Mouse (Mus musculus): ENCODE results near the gene Tent4a. TPM values are rescaled to one million over a fixed set of nuclear protein-coding genes. Genes with fewer than 3 reads are reported as not detected.

The Tent4a gene
- polyA plus RNA-seq, 1 experiment from 2014 or later, result 27.7 TPM

DNA sequence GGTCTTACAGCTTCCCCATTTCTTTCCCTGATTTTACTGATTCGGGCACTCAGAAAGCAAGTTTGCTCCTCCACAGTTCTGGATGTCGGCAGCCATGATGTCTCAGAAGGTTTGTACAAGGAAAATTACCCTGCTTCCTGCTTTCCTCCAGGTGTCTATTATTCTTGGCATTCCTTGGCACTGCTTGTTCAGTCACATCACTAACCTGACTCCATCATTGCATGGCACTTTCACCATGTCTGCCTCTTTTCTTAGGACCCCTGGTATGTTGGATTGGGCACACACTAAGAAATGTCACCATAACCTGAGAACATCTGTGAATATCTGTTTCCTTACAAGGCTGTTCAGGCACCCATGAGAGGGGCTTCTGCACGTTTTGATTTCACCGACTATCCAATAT, 1.6 kb upstream of the Tent4a start:
- no peaks in the 10 kb centered on the region for H3K27me3 ChIP-seq
- DNase-seq (ENCODE audit: low read depth, low spot score) (no peak), ATAC-seq (no peak)
- in situ Hi-C loops (cut with MboI; ENCODE audit: low pct_unique_long_range_greater_than_20kb), result loop anchor here (25.0 kb wide), 1 partner anchor 1051 kb away; no protein-coding TSS in a partner anchor
- POLR2A ChIA-PET, result no interaction called here
- no peak for TF ChIP-seq CTCF (IDR thresholded peaks at IDR 0.05)
- CTCF ChIA-PET, result no interaction called here

DNA sequence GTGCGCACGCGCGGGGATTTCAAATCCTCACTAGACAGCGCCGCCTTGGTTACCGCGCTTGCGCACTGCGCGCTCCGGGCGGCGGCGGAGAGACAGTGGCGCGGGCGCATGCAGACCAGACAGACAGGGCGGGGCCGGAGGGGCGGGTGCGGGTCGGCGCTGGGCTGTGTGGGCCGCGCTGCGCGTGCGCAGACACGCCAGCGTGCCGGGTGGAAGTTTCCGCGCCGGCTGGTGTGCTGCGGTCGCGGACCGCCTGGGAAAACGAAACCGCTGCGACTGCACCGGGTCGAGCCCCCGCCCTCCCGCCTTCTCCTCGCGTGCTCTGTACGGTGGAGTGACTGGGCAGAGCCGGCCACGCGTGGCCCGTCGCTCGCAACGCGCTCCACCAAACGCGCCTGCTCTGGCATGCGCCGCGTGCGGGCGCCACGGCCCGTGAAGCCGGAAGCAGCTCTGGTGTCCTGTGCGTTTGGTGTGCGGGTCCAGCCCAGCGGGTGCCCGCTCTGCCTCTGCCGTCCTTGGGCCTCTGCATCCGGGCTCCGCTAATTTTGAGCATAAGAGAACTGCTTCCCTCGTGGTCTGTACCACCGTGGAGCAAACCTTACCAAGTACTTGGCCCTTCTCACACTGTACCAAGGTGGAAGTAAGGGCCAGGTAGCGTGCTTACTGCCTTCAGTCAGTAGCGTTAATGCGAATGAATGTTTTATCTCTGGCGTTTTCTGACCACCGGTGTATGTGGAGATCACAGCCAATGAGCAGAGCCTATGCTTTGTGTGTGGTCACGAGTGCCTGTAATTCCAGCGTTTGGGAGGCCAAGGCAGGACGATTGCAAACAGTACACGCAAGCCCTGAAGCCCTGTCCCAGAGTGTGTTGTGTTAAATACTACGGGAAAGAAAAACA, 486 bp upstream of the Tent4a start:
- POLR2A ChIA-PET, result no interaction called here
- ATAC-seq (peak; percentile 61), DNase-seq (ENCODE audit: low read depth, low spot score) (peak; percentile 62)
- in situ Hi-C loops (cut with MboI; ENCODE audit: low pct_unique_long_range_greater_than_20kb), result loop anchor here (25.0 kb wide), 1 partner anchor 1052 kb away; no protein-coding TSS in a partner anchor
- H3K27me3 ChIP-seq, result no peaks in the 10 kb centered on the region
- CTCF ChIA-PET, result no interaction called here
- no peak for TF ChIP-seq CTCF (IDR thresholded peaks at IDR 0.05)

DNA sequence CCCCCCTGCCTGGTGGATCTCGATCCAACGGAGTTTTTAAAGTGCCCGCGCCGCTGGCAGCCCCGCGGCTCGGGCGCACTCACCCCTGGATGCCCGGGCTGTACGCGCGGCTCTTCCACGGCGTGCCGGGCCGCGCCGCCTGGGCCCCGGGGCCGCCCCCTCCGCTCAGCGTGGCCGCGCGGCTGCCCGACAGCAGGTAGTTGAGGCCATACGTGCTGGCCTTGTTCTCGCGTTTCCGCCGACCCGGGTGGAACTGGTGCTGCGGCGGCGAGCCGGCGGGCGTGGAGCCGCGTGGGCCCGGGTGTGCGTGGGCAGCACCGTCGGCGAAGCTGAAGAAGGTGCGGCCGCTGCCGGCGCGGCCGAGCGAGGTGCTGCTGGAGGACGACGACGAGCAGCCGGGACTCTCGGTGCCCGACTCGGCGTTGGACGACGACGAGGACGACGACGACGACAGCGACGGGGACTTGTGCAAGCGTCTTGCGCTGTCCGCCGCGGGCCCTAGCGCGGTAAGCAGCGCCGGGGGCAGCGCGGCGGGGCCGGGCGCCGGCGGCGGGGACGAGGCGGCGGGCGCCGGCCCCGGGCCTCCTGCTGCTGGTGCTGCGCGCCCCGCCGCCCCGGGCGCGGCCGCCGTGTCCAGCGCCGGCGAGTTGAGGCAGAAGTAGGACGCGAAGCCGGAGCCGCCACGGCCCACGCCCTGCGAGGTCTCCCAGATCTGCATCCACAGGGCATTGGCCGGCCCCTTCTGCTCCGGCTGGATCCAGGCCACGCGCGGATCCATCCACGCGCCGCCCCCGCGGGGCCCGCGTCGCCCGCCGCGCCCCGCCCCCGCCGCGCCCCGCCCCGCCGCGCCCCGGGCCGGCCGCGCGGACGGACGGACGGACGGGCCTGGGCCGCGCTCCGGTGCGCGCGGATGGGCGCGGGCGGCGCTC, 748 bp downstream of the Tent4a start, which contains the start of gene Nsun2:
TSS of gene Nsun2 (plus strand) at position 342 of the 929 bp plus-strand sequence.
- ChIA-PET POLR2A (no interaction called here), CTCF (no interaction called here)
- in situ Hi-C loops (cut with MboI; ENCODE audit: low pct_unique_long_range_greater_than_20kb), result loop anchor here (25.0 kb wide), 1 partner anchor 1054 kb away; no protein-coding TSS in a partner anchor
- H3K27me3 ChIP-seq, result no peaks in the 10 kb centered on the region
- TF ChIP-seq CTCF (IDR thresholded peaks at IDR 0.05), result no peak
- ATAC-seq, result peak; percentile 28
- no peak for DNase-seq (ENCODE audit: low read depth, low spot score)

DNA sequence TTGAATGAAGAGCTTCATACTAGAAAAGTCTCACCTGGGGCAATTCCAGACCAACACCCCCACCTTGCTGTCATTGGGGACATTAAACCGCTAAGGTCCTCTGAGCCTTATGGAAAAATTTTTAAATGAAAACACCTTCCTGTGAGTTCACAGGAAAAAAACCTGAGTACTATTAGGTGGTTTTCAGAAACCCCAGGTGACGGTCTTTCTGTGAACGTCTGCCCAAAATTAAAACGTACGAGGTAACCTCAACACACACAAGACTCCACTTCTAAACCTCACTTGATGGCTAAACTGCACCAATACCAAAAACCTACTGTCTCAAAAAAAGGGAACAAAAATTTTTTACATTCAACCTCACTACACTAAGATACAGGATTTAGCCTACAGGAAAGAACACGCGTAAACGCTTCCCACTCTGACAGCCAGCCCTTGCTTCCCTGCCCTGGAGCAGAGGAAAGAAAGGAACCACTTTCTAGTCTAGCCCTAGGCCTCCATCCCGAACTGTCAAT, 1.5 kb downstream of the Tent4a start:
- ChIA-PET CTCF (no interaction called here), POLR2A (no interaction called here)
- no peak for TF ChIP-seq CTCF (IDR thresholded peaks at IDR 0.05)

DNA sequence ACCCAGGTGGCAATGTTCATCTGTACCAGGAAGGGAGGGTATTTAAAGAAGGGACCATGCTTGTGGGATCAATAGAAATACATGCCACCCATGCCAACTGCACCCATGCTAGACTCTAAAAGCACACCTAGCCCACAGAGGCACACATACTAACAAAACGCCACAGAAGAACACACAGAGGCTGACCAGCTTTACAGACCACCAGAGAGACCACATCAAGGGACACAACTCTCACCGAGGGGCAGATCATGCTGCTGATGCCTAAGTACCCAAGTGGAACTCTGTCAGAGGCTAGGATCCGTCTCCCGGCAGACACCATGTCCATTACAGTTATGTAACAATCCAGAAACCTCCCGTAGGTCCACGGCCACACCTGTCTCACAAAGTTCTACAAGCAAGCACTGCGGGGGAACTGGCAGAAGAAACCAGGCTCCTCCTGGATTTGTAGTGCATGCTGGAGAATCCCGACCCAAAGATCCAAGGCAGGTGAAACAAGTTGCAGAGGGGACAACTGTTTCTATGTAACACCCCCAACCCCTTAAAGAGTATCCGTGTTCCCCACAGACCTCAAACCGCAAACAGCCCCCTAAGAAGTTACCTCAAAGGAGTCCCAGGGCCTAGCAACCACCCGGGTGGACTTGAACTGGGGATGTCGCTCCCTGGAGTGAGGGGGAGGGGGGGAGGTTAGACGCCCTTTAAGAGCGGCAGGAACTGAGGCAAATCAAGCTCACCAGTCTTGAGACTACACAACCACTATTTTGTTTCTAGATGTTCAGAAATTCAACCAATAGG, 2.1 kb downstream of the Tent4a start:
- DNase-seq (ENCODE audit: low read depth, low spot score), result no peak
- POLR2A ChIA-PET, result no interaction called here
- no peak for TF ChIP-seq CTCF (IDR thresholded peaks at IDR 0.05)
- no peaks in the 10 kb centered on the region for H3K27me3 ChIP-seq
- no peak for ATAC-seq
- CTCF ChIA-PET, result interaction anchor here (2.6 kb wide), 1 partner anchor 22 kb away, joined by 17 read pairs; no protein-coding TSS in a partner anchor
- in situ Hi-C loops (cut with MboI; ENCODE audit: low pct_unique_long_range_greater_than_20kb), result loop anchor here (25.0 kb wide), 1 partner anchor 1055 kb away; no protein-coding TSS in a partner anchor

More for the DNA sequence above, 1.5 kb downstream of the Tent4a start:
- no peak for DNase-seq (ENCODE audit: low read depth, low spot score)
- in situ Hi-C loops (cut with MboI; ENCODE audit: low pct_unique_long_range_greater_than_20kb), result loop anchor here (25.0 kb wide), 1 partner anchor 1054 kb away; no protein-coding TSS in a partner anchor
- no peak for ATAC-seq
- no peaks in the 10 kb centered on the region for H3K27me3 ChIP-seq

DNA sequence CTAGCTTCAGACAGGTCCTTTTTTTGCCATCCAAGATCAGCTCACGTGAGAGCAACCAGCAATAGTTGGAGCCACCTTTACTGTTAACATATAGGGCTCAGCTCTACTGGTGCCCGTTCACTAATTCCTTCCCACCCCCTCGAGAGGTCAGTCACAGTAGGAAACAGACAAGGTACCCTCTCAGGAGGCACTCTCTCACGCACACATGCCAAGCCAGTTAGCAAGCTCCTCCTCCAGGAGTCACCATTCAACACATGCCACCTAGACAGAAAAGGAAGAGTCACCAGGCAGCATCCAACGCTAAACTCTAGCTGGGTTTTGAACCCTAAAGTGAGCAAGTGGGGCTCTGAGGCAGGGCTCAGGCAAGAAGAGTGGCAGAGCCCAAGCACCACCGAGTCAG, 3.0 kb downstream of the Tent4a start:
- ChIA-PET POLR2A (interaction anchor here (1.0 kb wide), 1 partner anchor 13 kb away, joined by 3 read pairs; no protein-coding TSS in a partner anchor), CTCF (interaction anchor here (2.6 kb wide), 1 partner anchor 21 kb away, joined by 17 read pairs; no protein-coding TSS in a partner anchor)
- no peak for DNase-seq (ENCODE audit: low read depth, low spot score)
- TF ChIP-seq CTCF (IDR thresholded peaks at IDR 0.05), result no peak
- no peak for ATAC-seq
- no peaks in the 10 kb centered on the region for H3K27me3 ChIP-seq
- in situ Hi-C loops (cut with MboI; ENCODE audit: low pct_unique_long_range_greater_than_20kb), result loop anchor here (25.0 kb wide), 1 partner anchor 1056 kb away; no protein-coding TSS in a partner anchor

DNA sequence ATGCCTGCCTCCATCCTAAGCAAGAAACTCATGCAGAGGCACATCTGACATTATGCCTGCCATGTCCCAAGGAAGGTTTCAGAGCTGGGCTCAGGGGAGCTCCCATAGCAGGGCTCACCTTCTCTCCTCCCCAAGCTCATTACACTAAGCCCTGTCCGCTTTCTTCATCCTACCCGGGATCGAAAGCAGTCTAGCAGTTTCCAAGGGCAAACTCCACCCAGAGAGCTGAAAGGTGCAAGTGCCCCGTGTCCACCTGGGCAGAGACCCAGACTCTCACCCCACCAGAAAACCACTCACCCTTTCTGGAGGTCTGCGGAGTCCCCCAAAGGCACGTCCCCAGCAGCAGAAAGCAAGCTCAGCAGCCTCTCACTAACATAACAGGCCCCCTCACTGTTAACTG, 3.5 kb downstream of the Tent4a start:
- CTCF ChIA-PET, result interaction anchor here (0.8 to 2.6 kb wide), 2 partner anchors 21 to 71 kb away, joined by 3 to 17 read pairs; no protein-coding TSS in a partner anchor
- in situ Hi-C loops (cut with MboI; ENCODE audit: low pct_unique_long_range_greater_than_20kb), result loop anchor here (25.0 kb wide), 1 partner anchor 1056 kb away; no protein-coding TSS in a partner anchor
- ATAC-seq (no peak), DNase-seq (ENCODE audit: low read depth, low spot score) (no peak)
- POLR2A ChIA-PET, result interaction anchor here (1.0 kb wide), 1 partner anchor 13 kb away, joined by 3 read pairs; no protein-coding TSS in a partner anchor
- H3K27me3 ChIP-seq, result no peaks in the 10 kb centered on the region
- TF ChIP-seq CTCF (IDR thresholded peaks at IDR 0.05), result no peak

DNA sequence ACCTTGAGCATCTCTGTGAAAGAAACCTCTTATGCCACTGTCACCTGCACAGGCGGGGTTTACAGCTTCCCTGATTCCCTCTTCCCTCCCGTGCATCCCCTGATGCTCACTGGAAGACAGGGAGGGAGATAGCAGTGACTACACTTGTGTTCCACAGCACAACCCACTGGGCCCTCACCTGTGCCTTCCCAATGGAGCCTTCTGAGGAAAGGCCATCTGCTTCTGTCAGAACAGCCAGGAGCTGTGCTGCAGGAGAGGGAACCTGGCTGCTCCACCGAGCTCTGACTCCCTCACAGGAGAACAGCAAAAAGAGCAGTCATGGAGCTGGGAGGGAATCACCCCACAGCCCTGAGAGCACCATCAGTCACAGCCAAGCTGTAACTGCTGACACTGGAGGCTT, 4.3 kb downstream of the Tent4a start:
- in situ Hi-C loops (cut with MboI; ENCODE audit: low pct_unique_long_range_greater_than_20kb), result loop anchor here (25.0 kb wide), 1 partner anchor 1057 kb away; no protein-coding TSS in a partner anchor
- DNase-seq (ENCODE audit: low read depth, low spot score) (no peak), ATAC-seq (no peak)
- ChIA-PET CTCF (interaction anchor here (0.8 to 2.6 kb wide), 2 partner anchors 20 to 71 kb away, joined by 3 to 17 read pairs; no protein-coding TSS in a partner anchor), POLR2A (no interaction called here)
- no peak for TF ChIP-seq CTCF (IDR thresholded peaks at IDR 0.05)
- no peaks in the 10 kb centered on the region for H3K27me3 ChIP-seq

DNA sequence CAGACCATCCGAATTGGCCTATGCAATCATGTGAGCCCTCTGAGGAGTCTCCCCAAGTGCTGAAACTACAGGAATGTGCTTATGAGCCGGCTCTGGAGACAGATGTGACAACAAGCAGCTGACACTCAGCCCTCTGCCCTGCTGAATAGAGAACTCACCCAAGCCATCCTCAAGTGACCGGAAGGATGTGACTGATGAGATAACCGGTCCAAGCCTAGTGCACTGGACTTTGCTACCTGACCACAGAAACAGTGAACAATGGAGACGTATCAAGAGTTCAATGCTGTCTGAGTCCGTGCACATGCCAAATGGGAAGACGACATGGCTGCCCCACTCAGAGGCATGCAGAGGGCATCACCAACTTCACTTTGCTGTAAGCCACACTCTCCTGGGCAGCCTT, 5.9 kb downstream of the Tent4a start:
- ATAC-seq (no peak), DNase-seq (ENCODE audit: low read depth, low spot score) (no peak)
- POLR2A ChIA-PET, result no interaction called here
- in situ Hi-C loops (cut with MboI; ENCODE audit: low pct_unique_long_range_greater_than_20kb), result loop anchor here (25.0 kb wide), 1 partner anchor 1059 kb away; no protein-coding TSS in a partner anchor
- CTCF ChIA-PET, result interaction anchor here (1.3 kb wide), 1 partner anchor 19 kb away, joined by 6 read pairs; no protein-coding TSS in a partner anchor
- no peaks in the 10 kb centered on the region for H3K27me3 ChIP-seq
- TF ChIP-seq CTCF (IDR thresholded peaks at IDR 0.05), result no peak
